Mouse (Mus musculus) Muller cell, postnatal 12 days (primary cell): ENCODE results near the gene Frmpd1.

ENCODE experiments used
- DNase-seq: peaks from one replicate; pipeline ENCODE4 v3.0.0-alpha.2; 2015; ENCODE audit errors: inconsistent ontology term

Gene Frmpd1

GRCm38 (mm10) chr4:45331139-45331538 is 146.5 kb downstream of the Frmpd1 start:
- DNase-seq = no peak

- no peak for DNase-seq
Observed at GRCm38 (mm10) chr4:45332466-45332865, 147.8 kb downstream of the Frmpd1 start.
